Mouse (Mus musculus): ENCODE results near the gene Fuca2. TPM values are rescaled to one million over a fixed set of nuclear protein-coding genes. Genes with fewer than 3 reads are reported as not detected.

Gene Fuca2
- polyA plus RNA-seq, 1 experiment from 2014 or later, result 1,219 TPM

DNA sequence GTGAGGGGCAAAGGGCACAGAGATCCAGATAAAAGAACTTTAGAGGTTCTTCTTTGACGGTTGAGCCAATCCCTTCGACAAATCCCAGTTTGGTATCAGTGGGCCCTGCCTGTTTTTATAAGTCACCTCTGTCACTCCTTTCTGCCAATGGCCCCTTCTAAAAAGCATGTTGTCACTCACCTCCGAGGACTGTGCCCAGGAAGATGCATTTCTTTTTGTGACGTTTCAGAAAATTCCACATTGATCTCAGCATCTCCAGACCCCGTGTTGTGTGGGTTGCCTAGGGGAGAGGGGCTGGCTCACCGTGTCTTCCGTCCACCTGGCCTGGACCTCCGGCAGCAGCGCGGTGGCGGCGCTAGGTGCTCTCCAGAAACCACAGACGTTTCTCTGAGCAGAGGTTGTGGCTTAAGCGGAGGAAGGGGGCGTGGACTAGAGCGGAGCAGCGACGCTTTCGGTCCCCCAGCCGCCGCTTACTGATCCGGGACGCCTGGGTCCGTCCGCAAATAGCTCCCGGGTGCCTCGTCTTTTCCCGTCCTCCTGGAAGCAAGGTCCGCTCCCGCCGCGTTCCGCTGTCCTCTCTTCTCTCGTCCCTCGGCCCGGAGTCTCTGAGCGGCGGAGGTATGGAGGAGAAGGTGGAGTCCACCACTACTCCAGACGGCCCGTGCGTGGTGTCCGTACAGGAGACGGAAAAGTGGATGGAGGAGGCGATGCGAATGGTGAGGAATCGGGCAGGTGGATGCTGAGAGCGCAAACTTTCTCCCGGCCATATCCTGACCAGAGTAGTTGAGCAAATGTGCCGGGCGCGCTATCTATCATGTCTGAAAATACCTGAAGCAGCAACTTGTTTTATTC is 53.5 kb downstream of the Fuca2 start, which contains the start of the genes Adat2 and Pex3:
Adat2 (plus strand) TSS at position 249 of the 852 bp plus-strand sequence.
Pex3 (minus strand) TSS at position 497 of the 852 bp plus-strand sequence.
- TF ChIP-seq CTCF (IDR thresholded peaks at IDR 0.05; ENCODE audit: low read depth), result peak; percentile 38
- Histone ChIP-seq H3K27me3 (replicated peaks; ENCODE audit: control insufficient read depth, insufficient read depth, low read length) (no peaks in the 10 kb centered on the region), H3K4me1 (replicated peaks; ENCODE audit: control insufficient read depth, insufficient read depth, low read length) (peaks cover 3% of the 10 kb centered on the region; the same call in 1 of the 2 replicates), H3K9me3 (ENCODE audit: control insufficient read depth) (no peaks in the 10 kb centered on the region), H3K36me3 (ENCODE audit: control insufficient read depth, insufficient read depth) (no peaks in the 10 kb centered on the region), H3K9ac (ENCODE audit: low read depth, low read length) (peak within 1 kb of the TSS; percentile 67), H3K27ac (ENCODE audit: low read depth, low read length) (peak within 1 kb of the TSS; percentile 81), H3K4me2 (replicated peaks; ENCODE audit: low read depth) (peak within 1 kb of the TSS; percentile 72), H3K4me3 (ENCODE audit: low read depth, low read length) (peak within 1 kb of the TSS; percentile 76)
- peak; percentile 97 for ATAC-seq
- WGBS, result under 1% methylated on average over 51 of the region's 51 CpGs

DNA sequence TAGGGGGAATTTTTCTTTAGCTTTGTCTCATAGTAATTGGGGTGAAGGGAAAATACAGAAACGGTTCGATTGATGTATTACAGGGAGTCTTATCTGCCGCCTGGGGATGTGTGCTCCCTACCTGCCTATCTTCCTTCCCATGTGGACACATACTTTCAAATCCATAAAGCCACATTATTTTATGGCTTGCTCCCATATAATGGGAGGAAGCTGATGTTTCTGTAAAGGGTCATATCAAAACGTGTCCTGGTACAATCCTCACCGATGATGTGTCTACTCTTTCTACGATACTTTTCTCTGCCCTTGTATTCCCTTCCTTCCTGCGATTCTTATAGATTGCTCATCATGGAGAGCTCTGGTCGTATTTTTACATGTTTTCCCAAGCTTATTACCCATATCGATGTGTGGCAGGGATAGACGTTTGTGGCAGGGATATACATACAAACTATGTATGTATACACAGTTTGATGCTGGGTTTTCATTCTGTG is 54.2 kb downstream of the Fuca2 start:
- no peaks in the 10 kb centered on the region for H3K27me3 ChIP-seq (replicated peaks; ENCODE audit: control insufficient read depth, insufficient read depth, low read length)
- peak overlapping the region; percentile 67 for H3K9ac ChIP-seq (ENCODE audit: low read depth, low read length)
- WGBS, result 15% methylated on average over 10 of the region's 10 CpGs
- H3K36me3 ChIP-seq (ENCODE audit: control insufficient read depth, insufficient read depth), result no peaks in the 10 kb centered on the region
- H3K9me3 ChIP-seq (ENCODE audit: control insufficient read depth), result no peaks in the 10 kb centered on the region
- no peak for TF ChIP-seq CTCF (IDR thresholded peaks at IDR 0.05; ENCODE audit: low read depth)
- peaks cover 3% of the 10 kb centered on the region; the same call in 1 of the 2 replicates for H3K4me1 ChIP-seq (replicated peaks; ENCODE audit: control insufficient read depth, insufficient read depth, low read length)
- peak overlapping the region; percentile 76 for H3K4me3 ChIP-seq (ENCODE audit: low read depth, low read length)
- H3K4me2 ChIP-seq (replicated peaks; ENCODE audit: low read depth), result peak overlapping the region; percentile 72
- peak; percentile 39 for ATAC-seq
- peak overlapping the region; percentile 81; the same call in 1 of the 2 replicates for H3K27ac ChIP-seq (ENCODE audit: low read depth, low read length)

DNA sequence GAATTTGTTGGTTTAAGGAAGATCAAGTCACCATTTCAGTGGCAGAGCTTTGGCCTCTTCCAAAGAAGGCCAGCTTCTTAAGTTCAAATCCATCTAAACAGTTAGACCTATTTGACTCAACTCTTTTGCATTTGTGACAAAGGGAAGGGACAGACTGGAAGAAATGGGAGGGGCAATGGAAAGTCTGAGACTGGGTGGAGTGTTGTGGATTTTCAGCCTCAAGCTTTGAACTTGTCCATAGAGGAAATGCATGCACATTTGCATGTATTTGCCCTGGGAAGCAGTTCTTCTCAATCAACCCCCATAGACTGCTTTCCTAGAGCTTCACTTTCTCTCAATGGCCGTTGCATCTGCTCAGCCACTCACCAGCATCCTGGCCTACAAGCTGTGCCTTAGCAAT is 55.0 kb downstream of the Fuca2 start:
- Histone ChIP-seq H3K27ac (ENCODE audit: low read depth, low read length) (no peak overlapping the region), H3K9me3 (ENCODE audit: control insufficient read depth) (no peaks in the 10 kb centered on the region), H3K9ac (ENCODE audit: low read depth, low read length) (no peak overlapping the region), H3K4me1 (replicated peaks; ENCODE audit: control insufficient read depth, insufficient read depth, low read length) (peaks cover 3% of the 10 kb centered on the region; the same call in 1 of the 2 replicates), H3K4me2 (replicated peaks; ENCODE audit: low read depth) (no peak overlapping the region), H3K4me3 (ENCODE audit: low read depth, low read length) (no peak overlapping the region), H3K36me3 (ENCODE audit: control insufficient read depth, insufficient read depth) (no peaks in the 10 kb centered on the region), H3K27me3 (replicated peaks; ENCODE audit: control insufficient read depth, insufficient read depth, low read length) (no peaks in the 10 kb centered on the region)
- WGBS, result 74% methylated on average over 1 of the region's 1 CpGs
- no peak for TF ChIP-seq CTCF (IDR thresholded peaks at IDR 0.05; ENCODE audit: low read depth)
- no peak for ATAC-seq

DNA sequence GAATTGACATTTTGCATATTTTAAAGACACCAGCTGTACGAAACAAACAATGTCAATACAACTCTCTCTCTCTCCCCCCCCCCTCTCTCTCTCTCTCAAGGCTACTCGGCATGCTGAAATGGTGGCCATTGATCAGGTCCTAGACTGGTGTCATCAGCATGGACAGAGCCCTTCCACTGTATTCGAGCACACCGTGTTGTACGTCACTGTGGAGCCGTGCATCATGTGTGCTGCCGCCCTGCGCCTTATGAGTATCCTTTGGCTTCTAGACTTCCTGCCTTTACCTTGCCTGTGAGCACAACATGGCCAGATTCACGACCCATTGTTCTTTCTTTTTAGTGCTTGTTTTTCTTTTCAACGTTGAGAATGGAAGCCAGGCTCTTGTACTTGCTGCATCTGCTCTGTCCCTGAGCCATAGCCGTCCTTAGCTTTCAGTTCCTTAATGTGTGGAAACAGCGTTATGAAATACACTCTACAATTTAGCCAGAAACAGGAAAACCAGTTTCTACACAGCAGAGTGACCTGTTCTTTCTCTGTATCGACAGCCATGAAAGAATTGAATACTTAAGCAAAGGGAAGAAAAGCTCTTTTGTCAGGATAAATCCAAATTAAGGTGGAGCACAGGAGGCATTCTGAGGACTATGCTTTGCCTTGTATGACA is 60.8 kb downstream of the Fuca2 start:
- Histone ChIP-seq H3K9me3 (ENCODE audit: control insufficient read depth) (no peaks in the 10 kb centered on the region), H3K9ac (ENCODE audit: low read depth, low read length) (no peak overlapping the region)
- WGBS, result 91% methylated on average over 13 of the region's 13 CpGs

DNA sequence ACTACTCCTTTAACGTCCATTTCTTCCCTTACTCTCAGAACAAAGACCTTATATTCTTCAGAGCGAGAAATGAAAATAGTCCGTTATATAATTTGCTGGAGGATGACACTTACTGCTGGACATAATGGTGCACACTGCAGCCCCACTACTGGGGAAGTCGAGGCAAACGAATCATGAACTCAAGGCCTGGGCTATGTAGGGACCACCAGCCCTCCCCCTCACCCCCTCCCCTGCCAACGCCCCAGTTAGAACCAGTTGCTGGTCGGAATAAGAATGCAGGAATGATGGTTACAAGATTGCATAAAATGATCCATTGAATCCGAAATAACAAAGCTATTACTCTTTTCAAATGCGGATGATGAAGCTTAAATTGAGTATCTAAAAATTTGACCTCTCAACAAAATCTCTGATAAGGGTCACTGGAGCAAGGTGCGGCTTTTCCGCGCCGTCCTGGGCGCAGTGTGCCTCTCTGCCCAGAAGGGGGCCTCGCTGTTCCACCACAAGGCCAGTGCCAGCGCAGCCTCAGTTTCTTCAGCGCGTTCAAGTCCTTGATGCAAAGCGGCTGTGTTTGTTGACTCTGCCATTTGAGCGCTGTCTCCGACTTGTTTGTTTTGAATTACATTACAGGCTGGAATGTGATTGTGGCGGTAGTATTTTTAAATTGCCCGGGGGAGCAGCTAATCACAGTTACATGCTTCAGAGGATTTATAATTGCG is 65.2 kb downstream of the Fuca2 start:
- H3K9ac ChIP-seq (ENCODE audit: low read depth, low read length), result no peak overlapping the region
- no peak for ATAC-seq
- peaks cover 18% of the 10 kb centered on the region for H3K36me3 ChIP-seq (ENCODE audit: control insufficient read depth, insufficient read depth)
- H3K9me3 ChIP-seq (ENCODE audit: control insufficient read depth), result no peaks in the 10 kb centered on the region
- peak; percentile 97 for TF ChIP-seq CTCF (IDR thresholded peaks at IDR 0.05; ENCODE audit: low read depth)
- peak overlapping the region; percentile 11; the same call in 1 of the 2 replicates for H3K4me3 ChIP-seq (ENCODE audit: low read depth, low read length)
- no peaks in the 10 kb centered on the region for H3K4me1 ChIP-seq (replicated peaks; ENCODE audit: control insufficient read depth, insufficient read depth, low read length)
- H3K4me2 ChIP-seq (replicated peaks; ENCODE audit: low read depth), result peak overlapping the region; percentile 53
- 28% methylated on average over 24 of the region's 24 CpGs for WGBS
- no peak overlapping the region for H3K27ac ChIP-seq (ENCODE audit: low read depth, low read length)
- H3K27me3 ChIP-seq (replicated peaks; ENCODE audit: control insufficient read depth, insufficient read depth, low read length), result no peaks in the 10 kb centered on the region

More for the DNA sequence above, 60.8 kb downstream of the Fuca2 start:
- no peaks in the 10 kb centered on the region for H3K27me3 ChIP-seq (replicated peaks; ENCODE audit: control insufficient read depth, insufficient read depth, low read length)
- no peak for ATAC-seq
- H3K27ac ChIP-seq (ENCODE audit: low read depth, low read length), result no peak overlapping the region
- no peaks in the 10 kb centered on the region for H3K4me1 ChIP-seq (replicated peaks; ENCODE audit: control insufficient read depth, insufficient read depth, low read length)
- H3K36me3 ChIP-seq (ENCODE audit: control insufficient read depth, insufficient read depth), result peaks cover 18% of the 10 kb centered on the region
- no peak overlapping the region for H3K4me2 ChIP-seq (replicated peaks; ENCODE audit: low read depth)
- H3K4me3 ChIP-seq (ENCODE audit: low read depth, low read length), result no peak overlapping the region
- no peak for TF ChIP-seq CTCF (IDR thresholded peaks at IDR 0.05; ENCODE audit: low read depth)

All from intestine, postnatal 0 days (tissue).